Mouse (Mus musculus) stomach, postnatal 0 days (tissue): Measurements from ENCODE around the gene Wbp2nl.

Source experiments
- CTCF ChIP-seq: IDR thresholded peaks from 2 replicates; pipeline ENCODE4 v1.5.1; 2016; ENCODE audit warnings: antibody characterized with exemption, low read depth, mild to moderate bottlenecking, moderate library complexity
- EP300 ChIP-seq: optimal IDR thresholded peaks from 2 replicates; pipeline ENCODE3; 2016; ENCODE audit warnings: antibody characterized with exemption

- no peak for TF ChIP-seq CTCF
- TF ChIP-seq EP300, result no peak
Measured at GRCm38 (mm10) chr15:82280638-82281037, 18.1 kb upstream of the Wbp2nl start.
